Mouse (Mus musculus): Measurements from ENCODE around the gene Pi4ka. TPM values are rescaled to one million over a fixed set of nuclear protein-coding genes. Genes with fewer than 3 reads are reported as not detected.
"Not testable (repeated sequence)": the region's sequence is repeated elsewhere in the genome, so short reads cannot be mapped to it uniquely, and the experiment has no call there.

Pi4ka gene
- polyA plus RNA-seq, 1 experiment, result 16.7 TPM

GRCm38 (mm10) chr16:17244996-17245395 lies 161.1 kb downstream of the Pi4ka start:
- Histone ChIP-seq H3K27me3 (replicated peaks) (no peaks in the 10 kb centered on the region), H3K4me3 (replicated peaks) (no peak overlapping the region), H3K4me1 (peaks cover 42% of the 10 kb centered on the region), H3K9me3 (no peaks in the 10 kb centered on the region), H3K36me3 (replicated peaks; ENCODE audit: low read length) (no peaks in the 10 kb centered on the region)
- no peak for TF ChIP-seq GATA1 (IDR thresholded peaks at IDR 0.05; ENCODE audit: borderline replicate concordance, low read length)
- no peak for TF ChIP-seq FLI1 (IDR thresholded peaks at IDR 0.05; ENCODE audit: low read length)

GRCm38 (mm10) chr16:17243731-17244130 lies 162.4 kb downstream of the Pi4ka start:
- TF ChIP-seq GATA1 (IDR thresholded peaks at IDR 0.05; ENCODE audit: borderline replicate concordance, low read length), result no peak
- TF ChIP-seq FLI1 (IDR thresholded peaks at IDR 0.05; ENCODE audit: low read length), result no peak
- Histone ChIP-seq H3K36me3 (replicated peaks; ENCODE audit: low read length) (no peaks in the 10 kb centered on the region), H3K4me1 (peaks cover 42% of the 10 kb centered on the region), H3K9me3 (no peaks in the 10 kb centered on the region), H3K27me3 (replicated peaks) (no peaks in the 10 kb centered on the region), H3K4me3 (replicated peaks) (no peak overlapping the region)

- Histone ChIP-seq H3K9me3 (no peaks in the 10 kb centered on the region), H3K4me3 (replicated peaks) (no peak overlapping the region), H3K4me1 (peaks cover 67% of the 10 kb centered on the region), H3K27me3 (replicated peaks) (no peaks in the 10 kb centered on the region), H3K36me3 (replicated peaks; ENCODE audit: low read length) (no peaks in the 10 kb centered on the region)
- TF ChIP-seq GATA1 (IDR thresholded peaks at IDR 0.05; ENCODE audit: borderline replicate concordance, low read length) (no peak), FLI1 (IDR thresholded peaks at IDR 0.05; ENCODE audit: low read length) (no peak)
Observed at GRCm38 (mm10) chr16:17239409-17239808, 166.7 kb downstream of the Pi4ka start.

- H3K4me3 ChIP-seq (replicated peaks), result peak overlapping the region; percentile 29
- H3K27me3 ChIP-seq (replicated peaks), result no peaks in the 10 kb centered on the region
- H3K9me3 ChIP-seq, result no peaks in the 10 kb centered on the region
- H3K4me1 ChIP-seq, result peaks cover 69% of the 10 kb centered on the region
- no peak for TF ChIP-seq FLI1 (IDR thresholded peaks at IDR 0.05; ENCODE audit: low read length)
- TF ChIP-seq GATA1 (IDR thresholded peaks at IDR 0.05; ENCODE audit: borderline replicate concordance, low read length), result no peak
- H3K36me3 ChIP-seq (replicated peaks; ENCODE audit: low read length), result no peaks in the 10 kb centered on the region
Observed at GRCm38 (mm10) chr16:17237634-17238033, 168.5 kb downstream of the Pi4ka start.

DNA sequence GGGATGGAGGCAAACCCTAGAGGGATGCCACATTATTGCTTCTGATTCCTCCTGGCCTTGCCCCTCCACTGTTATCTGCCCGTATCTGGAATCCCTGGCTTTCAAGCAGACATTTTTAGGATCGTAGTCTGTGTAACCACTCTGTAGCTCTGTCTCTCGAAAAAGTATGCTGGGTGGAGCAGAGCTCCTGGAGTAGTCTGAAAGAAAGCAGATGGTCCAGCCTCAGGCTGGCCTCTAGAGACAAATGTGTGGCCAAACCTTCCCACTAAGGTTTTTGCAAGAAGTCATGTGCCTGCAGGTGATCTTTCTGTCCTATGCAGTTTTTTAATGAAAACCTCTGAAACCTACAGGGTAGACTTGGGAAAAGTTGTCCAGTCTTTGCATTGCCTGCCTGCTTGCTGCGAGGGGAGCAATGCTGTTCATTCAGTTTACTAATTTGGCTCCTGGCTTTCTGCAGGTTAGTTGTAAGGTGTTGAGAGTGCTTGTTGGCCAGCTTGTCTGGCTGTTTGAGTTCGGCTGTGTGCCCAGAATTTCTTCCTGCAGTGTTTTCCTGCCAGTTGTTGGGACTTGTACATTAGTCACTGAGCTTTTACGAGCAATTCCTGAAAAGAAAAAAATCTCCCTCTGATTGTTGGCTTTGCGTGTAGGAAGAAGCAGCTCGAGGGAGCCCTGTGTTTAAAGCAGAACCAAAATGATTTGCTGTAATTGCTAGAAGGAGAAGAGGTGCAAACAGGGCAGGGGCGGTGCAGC lies 171.0 kb downstream of the Pi4ka start:
- H3K36me3 ChIP-seq (replicated peaks; ENCODE audit: low read length), result no peaks in the 10 kb centered on the region
- peaks cover 3% of the 10 kb centered on the region for H3K9me3 ChIP-seq
- H3K4me1 ChIP-seq, result peaks cover 61% of the 10 kb centered on the region
- H3K4me3 ChIP-seq (replicated peaks), result peak overlapping the region; percentile 95
- H3K27me3 ChIP-seq (replicated peaks), result no peaks in the 10 kb centered on the region
- TF ChIP-seq FLI1 (IDR thresholded peaks at IDR 0.05; ENCODE audit: low read length) (no peak), GATA1 (IDR thresholded peaks at IDR 0.05; ENCODE audit: borderline replicate concordance, low read length) (no peak)

DNA sequence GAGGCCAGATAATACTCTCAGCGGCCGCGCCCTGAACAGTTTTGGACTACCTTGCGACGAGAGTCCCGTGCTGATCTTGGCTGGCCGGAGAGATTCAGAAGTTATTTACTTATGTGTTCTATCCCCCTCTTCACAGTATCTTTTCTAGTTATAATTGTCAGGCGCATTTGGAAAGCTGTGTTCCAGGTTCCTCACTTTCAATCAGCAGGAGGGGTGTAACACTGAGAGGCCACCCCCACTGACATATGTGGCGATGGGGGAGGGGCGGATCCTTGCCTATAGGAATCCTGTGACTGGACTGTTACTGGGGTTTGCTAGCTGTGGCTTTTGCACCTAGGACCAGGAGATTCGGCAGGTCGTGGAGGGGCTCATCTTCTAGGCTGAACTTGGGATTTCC lies 171.6 kb downstream of the Pi4ka start:
- H3K4me1 ChIP-seq, result peaks cover 55% of the 10 kb centered on the region
- H3K9me3 ChIP-seq, result peaks cover 9% of the 10 kb centered on the region
- H3K4me3 ChIP-seq (replicated peaks), result peak overlapping the region; percentile 95
- H3K27me3 ChIP-seq (replicated peaks), result no peaks in the 10 kb centered on the region
- TF ChIP-seq FLI1 (IDR thresholded peaks at IDR 0.05; ENCODE audit: low read length) (no peak), GATA1 (IDR thresholded peaks at IDR 0.05; ENCODE audit: borderline replicate concordance, low read length) (no peak)
- no peaks in the 10 kb centered on the region for H3K36me3 ChIP-seq (replicated peaks; ENCODE audit: low read length)

GRCm38 (mm10) chr16:17233702-17234498 lies 172.2 kb downstream of the Pi4ka start:
- H3K4me1 ChIP-seq, result peaks cover 49% of the 10 kb centered on the region

DNA sequence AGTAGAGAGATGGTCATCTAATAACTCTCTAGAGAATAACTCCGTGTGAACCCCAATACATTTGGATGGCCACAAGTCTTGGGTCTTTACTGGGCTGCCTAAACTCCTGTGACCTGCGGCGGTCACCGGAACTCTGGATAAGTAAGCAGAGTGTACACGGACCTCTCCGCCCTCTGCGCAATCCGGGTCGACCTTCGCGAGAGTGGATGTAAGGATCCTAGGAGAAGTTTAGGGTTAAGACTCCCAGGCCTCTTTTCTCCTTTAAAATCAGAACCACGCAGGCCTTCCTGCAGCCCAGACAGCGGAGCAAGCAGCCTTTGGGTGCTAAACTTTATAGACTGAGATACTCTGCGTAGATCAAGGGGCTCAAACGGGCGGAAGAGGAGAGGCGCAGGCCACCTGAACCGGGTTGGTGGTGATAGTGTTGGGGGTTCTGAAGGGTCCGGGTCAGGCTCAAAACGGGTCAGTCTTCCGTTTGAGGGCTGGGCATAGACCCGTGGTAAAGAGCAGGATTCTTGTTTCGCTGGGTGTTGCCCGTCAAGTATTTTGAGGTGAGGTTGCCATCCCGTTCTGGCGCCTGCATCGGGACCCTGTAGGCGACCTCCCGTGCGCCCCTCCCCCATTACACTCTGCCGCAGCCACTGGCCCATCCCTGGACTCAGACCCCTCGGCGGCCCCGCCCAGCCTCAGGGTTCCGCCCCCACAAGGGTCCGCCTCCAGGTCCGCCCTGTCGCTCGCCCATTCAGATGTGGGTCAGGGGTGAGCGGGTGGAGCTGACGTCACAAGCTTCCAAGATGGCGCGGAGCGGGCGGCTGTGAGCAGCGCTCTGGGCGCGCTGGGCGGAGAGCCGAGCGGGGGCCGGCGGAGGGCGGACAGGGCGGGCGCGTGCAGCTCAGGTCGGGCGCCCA lies 173.1 kb downstream of the Pi4ka start, which contains the start of gene Hic2:
TSS of gene Hic2 (plus strand) at position 779 of the 908 bp plus-strand sequence.
- no peaks in the 10 kb centered on the region for H3K36me3 ChIP-seq (replicated peaks; ENCODE audit: low read length)
- peaks cover 41% of the 10 kb centered on the region for H3K4me1 ChIP-seq

More at GRCm38 (mm10) chr16:17233702-17234498, 172.2 kb downstream of the Pi4ka start:
- TF ChIP-seq FLI1 (IDR thresholded peaks at IDR 0.05; ENCODE audit: low read length) (no peak), GATA1 (IDR thresholded peaks at IDR 0.05; ENCODE audit: borderline replicate concordance, low read length) (no peak)
- H3K9me3 ChIP-seq, result peaks cover 15% of the 10 kb centered on the region
- peaks cover 2% of the 10 kb centered on the region for H3K27me3 ChIP-seq (replicated peaks)
- H3K36me3 ChIP-seq (replicated peaks; ENCODE audit: low read length), result no peaks in the 10 kb centered on the region
- H3K4me3 ChIP-seq (replicated peaks), result peak overlapping the region; percentile 95

GRCm38 (mm10) chr16:17231523-17231922 lies 174.6 kb downstream of the Pi4ka start:
- not testable (repeated sequence) for H3K27me3 ChIP-seq (replicated peaks)

More for the DNA sequence above, 173.1 kb downstream of the Pi4ka start, which contains the start of gene Hic2:
- Histone ChIP-seq H3K9me3 (peaks cover 15% of the 10 kb centered on the region), H3K27me3 (replicated peaks) (peaks cover 2% of the 10 kb centered on the region), H3K4me3 (replicated peaks) (peak within 1 kb of the TSS; percentile 95)
- TF ChIP-seq FLI1 (IDR thresholded peaks at IDR 0.05; ENCODE audit: low read length) (no peak), GATA1 (IDR thresholded peaks at IDR 0.05; ENCODE audit: borderline replicate concordance, low read length) (no peak)

More at GRCm38 (mm10) chr16:17231523-17231922, 174.6 kb downstream of the Pi4ka start:
- not testable (repeated sequence) for H3K4me3 ChIP-seq (replicated peaks); H3K36me3 ChIP-seq (replicated peaks; ENCODE audit: low read length)
- Histone ChIP-seq H3K4me1 (peaks cover 32% of the 10 kb centered on the region), H3K9me3 (peaks cover 15% of the 10 kb centered on the region)

Other genes with a start within 250 kb of the Pi4ka start
- 103 and 123 TPM in 2 replicates for gene Ube2l3, start 203.7 kb downstream of the Pi4ka start, polyA plus RNA-seq (2012; ENCODE audit: insufficient read depth, low replicate concordance)
- 0.32 TPM in 1 of 2 replicates, not detected in the other for gene Rimbp3, start 197.7 kb downstream of the Pi4ka start, polyA plus RNA-seq (2012; ENCODE audit: insufficient read depth, low replicate concordance)
- 1.8 and 3.3 TPM in 2 replicates for gene Hic2, start 172.7 kb downstream of the Pi4ka start, polyA plus RNA-seq (2012; ENCODE audit: insufficient read depth, low replicate concordance)
- gene Tmem191c, start 130.2 kb downstream of the Pi4ka start, polyA plus RNA-seq (2012; ENCODE audit: insufficient read depth, low replicate concordance), result 11.8 and 13.2 TPM in 2 replicates
- not detected in 2 replicates for gene Serpind1, start 74.9 kb downstream of the Pi4ka start, polyA plus RNA-seq (2012; ENCODE audit: insufficient read depth, low replicate concordance)
- 6.3 and 6.7 TPM in 2 replicates for gene Snap29, start 328 bp downstream of the Pi4ka start, polyA plus RNA-seq (2012; ENCODE audit: insufficient read depth, low replicate concordance)
- 5.4 and 8.8 TPM in 2 replicates for gene Crkl, start 45.7 kb upstream of the Pi4ka start, polyA plus RNA-seq (2012; ENCODE audit: insufficient read depth, low replicate concordance)
- 0.03 TPM in 1 of 2 replicates, not detected in the other for gene Aifm3, start 83.3 kb upstream of the Pi4ka start, polyA plus RNA-seq (2012; ENCODE audit: insufficient read depth, low replicate concordance)
- gene Lztr1, start 102.4 kb upstream of the Pi4ka start, polyA plus RNA-seq (2012; ENCODE audit: insufficient read depth, low replicate concordance), result 8.5 and 18.4 TPM in 2 replicates
- gene Thap7, start 124.8 kb upstream of the Pi4ka start, polyA plus RNA-seq (2012; ENCODE audit: insufficient read depth, low replicate concordance), result 163 and 262 TPM in 2 replicates
- not detected in 2 replicates for gene Lrrc74b, start 154.9 kb upstream of the Pi4ka start, polyA plus RNA-seq (2012; ENCODE audit: insufficient read depth, low replicate concordance)
- gene P2rx6, start 155.6 kb upstream of the Pi4ka start, polyA plus RNA-seq (2012; ENCODE audit: insufficient read depth, low replicate concordance), result 2.3 TPM in 1 of 2 replicates, not detected in the other
- 0.32 and 1.0 TPM in 2 replicates for gene Slc7a4, start 176.9 kb upstream of the Pi4ka start, polyA plus RNA-seq (2012; ENCODE audit: insufficient read depth, low replicate concordance)
- gene Smpd4, start 213.0 kb upstream of the Pi4ka start, polyA plus RNA-seq (2012; ENCODE audit: insufficient read depth, low replicate concordance), result 0.83 and 9.1 TPM in 2 replicates
- gene Ccdc74a, start 240.2 kb upstream of the Pi4ka start, polyA plus RNA-seq (2012; ENCODE audit: insufficient read depth, low replicate concordance), result not detected in 2 replicates